Mouse (Mus musculus): ENCODE data around the gene Gm6217.
A peak's percentile ranks its signal among the peaks of the same experiment; 100 is the strongest.
"Not testable (repeated sequence)": the region's sequence is repeated elsewhere in the genome, so short reads cannot be mapped to it uniquely, and the experiment has no call there.

Gm6217 gene

GRCm38 (mm10) chr1:82931326-82931725 is at the start of gene Gm6217:
Gm6217 (minus strand) TSS chr1:82931399.
- not testable (repeated sequence) for DNase-seq

DNA sequence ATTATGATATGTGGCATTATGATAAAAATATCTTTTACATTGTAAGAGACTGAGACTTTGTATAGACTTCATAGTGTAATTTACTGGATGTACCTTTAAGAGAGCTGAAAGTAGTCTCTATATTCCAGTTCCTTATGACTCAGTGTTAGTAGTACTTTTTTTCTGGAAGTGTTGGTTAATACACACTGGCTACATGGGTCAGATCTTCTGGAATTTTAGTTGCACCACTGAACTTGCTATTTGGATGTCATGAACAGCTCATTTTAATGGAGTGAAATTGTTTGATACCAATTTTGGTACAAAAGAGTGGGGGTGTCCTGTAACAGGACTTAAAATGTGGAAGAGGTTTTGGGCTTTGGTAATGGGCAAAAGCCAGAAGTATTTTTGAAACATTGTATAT is 46.6 kb upstream of the Gm6217 start:
- no peak for DNase-seq

DNA sequence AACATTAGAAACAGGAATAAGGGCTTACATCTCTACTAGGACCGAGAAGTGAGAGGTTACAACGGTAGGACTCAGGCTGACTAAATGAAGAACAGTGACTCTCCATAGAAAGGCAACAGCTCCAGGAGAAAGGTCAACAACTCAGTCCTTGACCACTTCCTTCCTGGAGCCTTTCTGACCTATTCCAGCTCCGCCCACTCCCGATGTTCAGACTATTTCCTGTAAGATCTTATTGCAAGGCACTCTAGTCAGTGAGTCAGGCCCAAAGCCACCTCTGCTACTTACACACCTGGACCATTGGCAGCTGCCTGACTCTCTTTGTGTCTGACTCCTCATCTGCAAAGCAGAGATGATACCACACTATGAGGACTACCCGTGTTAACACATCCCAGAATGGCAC is 44.6 kb upstream of the Gm6217 start:
- peak; percentile 21 to 29 for DNase-seq

GRCm38 (mm10) chr1:82974342-82974741 is 43.1 kb upstream of the Gm6217 start:
- peak in 1 of 2 experiments; percentile 10 for DNase-seq

GRCm38 (mm10) chr1:82973901-82974300 is 42.7 kb upstream of the Gm6217 start:
- DNase-seq: no peak

GRCm38 (mm10) chr1:82973244-82973643 is 42.0 kb upstream of the Gm6217 start:
- peak; percentile 9 to 42 for DNase-seq

- DNase-seq: peak; percentile 26 to 32
These were observed 40.8 kb upstream of the Gm6217 start for GRCm38 (mm10) chr1:82972046-82972445.

DNA sequence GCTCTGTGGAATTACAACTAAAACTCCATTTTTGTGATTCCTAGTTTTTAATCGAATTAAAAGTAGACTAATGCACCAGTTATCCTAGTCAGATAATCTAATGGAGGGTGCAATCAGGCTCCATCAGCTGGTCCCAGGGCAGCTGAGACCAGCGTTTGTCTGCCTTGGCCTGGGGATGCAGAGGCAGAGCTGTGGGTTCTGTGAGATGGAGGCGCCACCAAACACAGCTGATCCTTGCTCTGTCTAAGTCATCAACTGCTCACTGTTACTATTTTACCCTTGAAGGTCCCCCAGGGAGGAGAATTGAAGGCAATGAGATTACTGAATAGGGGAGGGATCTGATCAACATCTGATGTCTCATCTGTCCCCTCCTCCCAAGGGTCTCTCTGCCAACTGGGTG is 35.2 kb upstream of the Gm6217 start:
- DNase-seq: no peak

DNA sequence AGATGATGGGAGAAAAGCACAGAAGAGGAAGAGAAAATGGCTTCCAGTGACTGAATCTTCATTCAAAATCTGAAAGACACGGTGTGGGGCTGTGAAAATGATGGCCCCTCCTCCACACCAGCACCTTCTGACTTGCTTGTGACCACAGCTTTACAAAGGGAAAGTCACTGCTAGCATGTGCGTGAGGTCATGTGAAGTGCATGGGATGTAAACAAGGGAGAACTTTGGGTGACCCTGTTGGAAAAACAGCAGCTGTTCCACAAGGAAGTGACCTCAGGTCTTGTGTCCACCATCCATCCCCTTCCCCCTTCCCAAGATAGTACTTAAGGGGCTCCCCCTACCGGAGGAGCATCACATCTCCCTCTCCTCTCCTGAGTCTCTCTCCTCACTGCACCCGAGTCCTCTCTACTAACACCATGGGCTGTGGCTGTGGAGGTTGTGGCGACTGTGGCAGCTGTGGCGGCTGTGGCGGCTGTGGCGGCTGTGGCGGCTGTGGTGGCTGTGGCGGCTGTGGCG is 28.7 kb upstream of the Gm6217 start, which contains the start of gene Gm47955:
Gm47955 (plus strand) TSS at position 417 of the 516 bp plus-strand sequence.
- DNase-seq: no peak

DNA sequence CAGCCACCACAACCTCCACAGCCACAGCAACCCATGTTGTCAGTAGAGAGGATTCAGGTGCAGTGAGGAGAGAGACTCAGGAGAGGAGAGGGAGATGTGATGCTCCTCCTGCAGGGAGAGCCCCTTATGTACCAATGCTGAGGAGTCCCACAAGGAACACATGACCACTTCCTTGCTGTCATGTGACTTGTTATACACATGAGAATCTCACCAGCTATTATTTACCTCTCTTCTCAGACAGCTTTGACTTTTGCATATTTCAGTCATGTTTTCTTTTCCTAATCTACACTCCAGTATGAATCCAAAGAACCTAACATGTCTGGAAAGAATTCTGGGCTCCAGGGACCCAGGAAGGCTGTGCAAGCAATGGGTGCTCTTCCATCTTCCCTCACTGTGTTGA is 24.7 kb upstream of the Gm6217 start, which contains the start of gene Gm7544:
Gm7544 (minus strand) TSS at position 101 of the 400 bp plus-strand sequence.
- DNase-seq: not testable (repeated sequence)

GRCm38 (mm10) chr1:82948601-82949000 is 17.4 kb upstream of the Gm6217 start:
- DNase-seq: no peak

- DNase-seq: peak in 1 of 2 experiments; percentile 31
These were observed 14.8 kb upstream of the Gm6217 start for GRCm38 (mm10) chr1:82946029-82946428.

GRCm38 (mm10) chr1:82943295-82943694 is 12.1 kb upstream of the Gm6217 start, which contains the start of gene A030003K21Rik:
A030003K21Rik (minus strand) TSS chr1:82943388.
- DNase-seq: not testable (repeated sequence)

DNA sequence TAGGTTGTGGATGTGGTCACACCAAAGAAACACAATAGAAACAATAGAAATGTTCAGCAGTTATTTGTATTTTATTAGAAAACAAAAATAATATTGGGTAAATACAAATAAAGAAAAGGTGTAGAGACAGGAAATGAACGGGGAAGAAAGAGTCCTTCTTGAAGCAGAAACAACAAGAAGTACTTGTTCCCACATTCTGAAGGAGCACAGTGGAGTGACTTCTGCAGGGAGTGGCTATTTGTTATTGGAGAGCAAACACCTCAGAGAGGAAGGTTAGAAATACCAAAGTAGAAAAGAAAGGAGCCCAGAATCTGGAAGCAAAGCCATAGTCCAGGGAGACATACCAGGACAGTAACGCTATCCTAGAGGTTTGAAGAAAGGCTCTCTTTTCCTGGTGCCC is 11.3 kb upstream of the Gm6217 start:
- not testable (repeated sequence) for DNase-seq

DNA sequence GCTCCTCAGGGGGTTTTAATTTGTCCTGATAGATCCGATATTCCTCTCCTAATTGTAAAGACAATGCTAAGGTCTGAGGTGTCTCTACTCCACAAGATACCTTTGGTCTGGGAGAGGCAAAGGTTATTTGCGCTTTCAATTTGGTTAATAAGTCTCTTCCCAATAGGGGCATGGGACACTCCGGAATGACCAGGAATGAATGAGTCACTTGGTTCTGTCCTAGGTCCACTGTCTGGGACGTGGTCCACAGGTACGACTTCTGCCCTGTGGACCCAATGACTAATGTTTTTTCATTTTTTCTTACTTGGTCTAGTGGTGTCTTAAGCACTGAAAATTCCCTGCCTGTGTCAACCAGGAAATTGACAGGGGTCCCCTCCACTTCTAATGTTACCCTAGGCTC is 7.5 kb upstream of the Gm6217 start:
- DNase-seq: peak; percentile 34 to 39

- not testable (repeated sequence) for DNase-seq
These were observed 641 bp downstream of the Gm6217 start for GRCm38 (mm10) chr1:82930558-82930957.

DNA sequence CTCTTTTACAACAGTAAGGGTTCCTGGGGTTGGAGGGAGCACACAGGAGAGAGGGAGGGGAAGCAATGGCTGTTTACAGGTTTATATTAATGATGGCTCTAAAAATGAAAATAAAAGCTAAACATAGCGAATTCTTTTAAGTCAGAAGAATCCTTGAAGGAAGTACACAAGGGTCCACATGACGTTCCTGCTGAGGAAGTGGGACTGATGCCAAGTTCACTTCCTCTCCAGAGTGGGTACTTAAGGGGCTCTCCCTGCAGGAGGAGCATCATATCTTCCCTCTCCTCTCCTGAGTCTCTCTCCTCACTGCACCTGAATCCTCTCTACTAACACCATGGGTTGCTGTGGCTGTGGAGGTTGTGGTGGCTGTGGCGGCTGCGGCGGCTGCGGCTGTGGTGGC is 6.5 kb downstream of the Gm6217 start, which contains the start of gene A030014E15Rik:
A030014E15Rik (plus strand) TSS at position 268 of the 400 bp plus-strand sequence.
- DNase-seq: peak in 1 of 2 experiments; percentile 9

GRCm38 (mm10) chr1:82913434-82913833 is 17.8 kb downstream of the Gm6217 start:
- DNase-seq: not testable (repeated sequence)

DNA sequence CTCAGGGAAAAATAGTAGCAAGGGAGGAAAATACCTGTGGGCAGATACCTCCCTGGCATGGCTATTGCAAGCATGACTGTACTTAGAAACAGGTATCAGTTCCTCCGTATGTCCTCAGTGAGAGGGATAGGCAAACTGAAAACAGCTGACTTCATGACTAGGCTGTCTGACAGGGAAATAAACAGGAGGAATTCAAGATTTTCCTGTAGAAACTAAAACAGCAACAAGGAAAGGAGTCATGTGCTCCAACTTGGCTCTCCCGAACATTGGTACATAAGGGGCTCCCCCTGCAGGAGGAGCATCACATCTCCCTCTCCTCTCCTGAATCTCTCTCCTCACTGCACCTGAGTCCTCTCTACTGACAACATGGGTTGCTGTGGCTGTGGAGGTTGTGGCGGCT is 18.2 kb downstream of the Gm6217 start, which contains the start of gene A030005L19Rik:
A030005L19Rik (plus strand) TSS at position 301 of the 400 bp plus-strand sequence.
- DNase-seq: peak in 1 of 2 experiments; percentile 32

DNA sequence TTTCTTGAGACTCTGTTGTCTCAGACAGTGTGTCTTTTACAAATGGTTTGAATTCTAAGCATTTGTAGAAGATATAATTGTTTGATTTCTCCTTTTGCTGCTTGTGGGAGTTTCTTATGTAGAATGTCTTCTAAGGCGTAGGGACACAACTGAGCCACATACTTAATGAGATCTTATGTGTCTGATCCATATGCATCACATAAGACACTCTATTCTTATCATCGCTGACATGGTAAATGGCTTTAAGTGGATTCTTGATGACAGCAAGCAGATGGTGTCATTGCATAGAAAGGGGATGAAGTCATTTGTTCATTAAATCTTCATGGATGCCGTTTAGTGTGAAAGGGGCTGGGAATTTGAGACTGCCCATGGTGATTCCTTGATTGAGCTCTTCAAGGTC is 25.3 kb downstream of the Gm6217 start:
- DNase-seq: no peak

DNA sequence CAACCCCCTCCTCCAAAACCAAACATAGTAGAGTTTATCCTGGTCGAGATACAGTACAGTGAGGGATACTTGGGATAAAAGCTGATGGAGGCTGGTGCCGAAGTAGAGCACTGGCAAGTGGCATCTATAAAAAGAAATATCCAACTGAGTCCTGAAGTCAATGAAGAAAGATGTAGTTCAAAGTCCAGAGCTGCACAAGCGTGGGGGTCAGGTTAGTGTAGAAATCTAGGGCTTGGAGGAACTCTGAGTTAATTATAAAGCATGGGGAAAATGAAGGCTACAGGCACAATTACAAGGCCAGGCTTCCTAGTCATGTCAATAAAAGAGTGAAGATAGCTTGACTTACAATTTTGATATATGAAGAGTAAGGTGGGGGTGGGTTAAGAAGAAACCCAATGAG is 30.0 kb downstream of the Gm6217 start:
- peak; percentile 32 to 36 for DNase-seq

DNA sequence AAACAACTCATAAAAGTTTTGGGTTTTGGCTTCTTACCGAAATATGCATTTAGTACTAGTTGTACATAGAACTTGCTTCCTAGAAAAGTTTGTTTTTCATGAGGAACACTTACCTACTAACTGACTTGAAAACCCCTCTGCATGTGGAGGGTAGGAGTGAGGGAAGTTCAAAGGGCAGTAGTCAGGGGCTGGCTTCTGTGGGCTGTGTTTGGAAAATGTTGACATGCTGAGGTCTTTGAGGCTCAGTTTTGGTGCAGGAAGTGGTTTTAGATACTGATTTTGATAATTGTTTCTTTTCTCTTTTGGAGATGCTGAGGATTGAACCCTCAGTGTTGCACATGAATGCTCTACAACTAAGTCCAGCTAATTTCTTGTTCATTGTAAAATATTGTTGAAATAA is 30.6 kb downstream of the Gm6217 start:
- DNase-seq: no peak

DNA sequence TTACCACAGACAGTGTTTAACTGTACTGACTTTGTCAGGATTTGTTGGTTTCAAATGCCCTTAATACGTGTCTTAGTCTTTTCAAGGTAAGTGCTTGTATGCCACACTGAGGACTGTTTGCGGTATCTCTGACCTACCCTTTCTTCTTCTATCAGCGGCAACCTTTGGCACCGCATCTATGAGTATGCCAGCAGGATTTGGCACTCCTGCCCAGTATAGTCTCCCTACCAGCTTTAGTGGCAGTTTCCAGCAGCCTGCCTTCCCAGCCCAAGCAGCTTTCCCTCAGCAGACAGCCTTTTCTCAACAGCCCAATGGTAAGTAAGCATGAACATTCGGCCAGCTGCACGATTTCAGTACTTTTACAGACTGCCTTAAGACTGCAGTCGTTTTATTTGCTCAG is 37.9 kb downstream of the Gm6217 start:
- no peak for DNase-seq

Data from kidney, postnatal 36 days (tissue).